16 mouse cellular contexts compared by ENCODE assay signal in the genomic region with DNA sequence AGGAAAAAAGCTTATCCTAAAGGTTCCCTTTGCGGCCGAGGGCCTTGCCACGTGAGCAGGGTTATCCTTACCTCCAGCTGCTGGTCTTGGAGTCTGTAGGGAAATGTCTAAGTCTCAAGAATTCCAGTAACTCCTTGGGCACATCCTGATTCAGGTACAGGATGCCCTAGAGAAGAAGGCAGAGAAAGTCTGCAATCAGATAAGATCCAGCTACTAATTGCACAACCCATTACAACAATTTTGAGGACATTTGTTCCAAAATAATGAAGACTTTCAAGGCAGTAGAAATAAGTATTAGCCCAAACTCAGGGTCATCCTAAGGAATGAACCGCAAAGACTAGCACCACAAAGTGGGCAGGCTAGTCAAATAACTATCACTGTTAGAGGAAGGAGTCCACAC. TPM values are rescaled to one million over a fixed set of nuclear protein-coding genes. Genes with fewer than 3 reads are reported as not detected.
DNase-seq lines count a peak whose midpoint lies in the region; ATAC-seq lines count a peak whose summit lies in the region.
"Had no signal": no experiment of that assay in that cellular context is flagged by ENCODE, and none has a peak within 500 bp of the region (broad histone marks: within the 10 kb centered on the region; RNA-seq: fewer than 3 reads in every experiment).

No protein-coding gene starts in this region.

- no peak overlapping the region for H3K9ac ChIP-seq in heart, embryonic 13.5 days
- H3K9ac ChIP-seq in neural tube, embryonic 13.5 days: no peak overlapping the region
- H3K9ac ChIP-seq in neural tube, embryonic 15.5 days (replicated peaks): no peak overlapping the region
- H3K9ac ChIP-seq in liver, embryonic 13.5 days: peak overlapping the region; percentile 92
- H3K9ac ChIP-seq: limb, embryonic 15.5 days had no signal

- peaks cover 39% of the 10 kb centered on the region for H3K27me3 ChIP-seq in heart, embryonic 13.5 days (replicated peaks)
- peaks cover 47% of the 10 kb centered on the region for H3K27me3 ChIP-seq in neural tube, embryonic 13.5 days
- H3K27me3 ChIP-seq in neural tube, embryonic 15.5 days (replicated peaks): peaks cover 34% of the 10 kb centered on the region
- H3K27me3 ChIP-seq in liver, embryonic 13.5 days: peaks cover 30% of the 10 kb centered on the region

- no peaks in the 10 kb centered on the region for H3K9me3 ChIP-seq in heart, embryonic 13.5 days
- no peaks in the 10 kb centered on the region for H3K9me3 ChIP-seq in neural tube, embryonic 13.5 days
- H3K9me3 ChIP-seq in neural tube, embryonic 15.5 days (replicated peaks): no peaks in the 10 kb centered on the region
- no peaks in the 10 kb centered on the region for H3K9me3 ChIP-seq in liver, embryonic 13.5 days (replicated peaks)
- H3K9me3 ChIP-seq: forebrain, embryonic 13.5 days; heart, embryonic 12.5 days; kidney, embryonic 15.5 days; limb, embryonic 15.5 days had no signal

- no peak overlapping the region for H3K4me2 ChIP-seq in heart, embryonic 13.5 days
- H3K4me2 ChIP-seq in neural tube, embryonic 13.5 days: no peak overlapping the region
- H3K4me2 ChIP-seq in neural tube, embryonic 15.5 days: no peak overlapping the region
- peak overlapping the region; percentile 82 for H3K4me2 ChIP-seq in liver, embryonic 13.5 days

- H3K4me1 ChIP-seq in heart, embryonic 13.5 days: peaks cover 16% of the 10 kb centered on the region
- H3K4me1 ChIP-seq in neural tube, embryonic 13.5 days (replicated peaks): peaks cover 18% of the 10 kb centered on the region
- H3K4me1 ChIP-seq in neural tube, embryonic 15.5 days: peaks cover 13% of the 10 kb centered on the region
- peaks cover 41% of the 10 kb centered on the region for H3K4me1 ChIP-seq in liver, embryonic 13.5 days (replicated peaks)

- DNase-seq in heart, adult 8-10 months (ENCODE audit: low spot score): no peak
- no peak for DNase-seq in liver, embryonic 13.5 days
- DNase-seq in layer of hippocampus, adult 9-10 months (ENCODE audit: low spot score): no peak
- no peak for DNase-seq in ovary, postnatal 36 days (ENCODE audit: low spot score)
- DNase-seq: cerebellum, adult 11 months; right cerebral cortex, adult 18-20 months; thymus, adult 2 months had no signal

- no peak for ATAC-seq in heart, embryonic 13.5 days (ENCODE audit: extremely low read depth, insufficient number of reproducible peaks, low FRiP score, low TSS enrichment)
- ATAC-seq in neural tube, embryonic 13.5 days (ENCODE audit: low read depth): no peak
- ATAC-seq in neural tube, embryonic 15.5 days (ENCODE audit: low FRiP score): no peak
- no peak for ATAC-seq in liver, embryonic 13.5 days (ENCODE audit: low read depth)
- ATAC-seq: CD4-positive, CD25-positive, alpha-beta regulatory T cell, adult 4 months had no signal

- H3K4me3 ChIP-seq in heart, embryonic 13.5 days: peak overlapping the region; percentile 56; the same call in 1 of the 2 replicates
- H3K4me3 ChIP-seq in neural tube, embryonic 13.5 days: 0 out of 2 replicates have a peak overlapping the region, but pooled peaks have one; percentile 47
- H3K4me3 ChIP-seq in neural tube, embryonic 15.5 days (replicated peaks): no peak overlapping the region
- peak overlapping the region; percentile 82 for H3K4me3 ChIP-seq in liver, embryonic 13.5 days (replicated peaks)

- no peak overlapping the region for H3K27ac ChIP-seq in heart, embryonic 13.5 days (replicated peaks)
- no peak overlapping the region for H3K27ac ChIP-seq in neural tube, embryonic 13.5 days (replicated peaks)
- no peak overlapping the region for H3K27ac ChIP-seq in neural tube, embryonic 15.5 days (replicated peaks)
- H3K27ac ChIP-seq in liver, embryonic 13.5 days: peak overlapping the region; percentile 85
- H3K27ac ChIP-seq: forebrain, embryonic 13.5 days; gastrocnemius, adult 2 months; kidney, embryonic 15.5 days; limb, embryonic 15.5 days had no signal

- WGBS in heart, embryonic 13.5 days: 49% methylated on average over 4 of the region's 4 CpGs
- WGBS in neural tube, embryonic 13.5 days: 66% methylated on average over 4 of the region's 4 CpGs
- WGBS in neural tube, embryonic 15.5 days: 66% methylated on average over 4 of the region's 4 CpGs
- WGBS in liver, embryonic 13.5 days (ENCODE audit: insufficient replicate concordance): 65% methylated on average over 4 of the region's 4 CpGs

- peaks cover 42% of the 10 kb centered on the region for H3K36me3 ChIP-seq in heart, embryonic 13.5 days
- H3K36me3 ChIP-seq in neural tube, embryonic 13.5 days: peaks cover 43% of the 10 kb centered on the region
- H3K36me3 ChIP-seq in neural tube, embryonic 15.5 days: peaks cover 38% of the 10 kb centered on the region
- peaks cover 49% of the 10 kb centered on the region for H3K36me3 ChIP-seq in liver, embryonic 13.5 days

RNA-seq across cellular contexts. Expression of gene Snx22, which starts 1.5 kb away (rescaled TPM):
- 2.3 and 3.0 TPM in 2 replicates for polyA plus RNA-seq in heart, embryonic 13.5 days (2015; fragmentation: Nextera tagmentation; extraction: Ambion mirVana)
- under 1 TPM; 0.26 to 0.88 (median 0.47) TPM for total RNA-seq in heart, adult 8-10 months (2022)
- 5.3 and 6.6 TPM in 2 replicates for polyA plus RNA-seq in neural tube, embryonic 13.5 days (2015; fragmentation: Nextera tagmentation; extraction: Ambion mirVana)
- 10.7 and 12.1 TPM in 2 replicates for polyA plus RNA-seq in neural tube, embryonic 15.5 days (2015; fragmentation: Nextera tagmentation; extraction: Ambion mirVana)
- 29.2 and 31.4 TPM in 2 replicates for polyA plus RNA-seq in liver, embryonic 13.5 days (2015; fragmentation: Nextera tagmentation; extraction: Ambion mirVana)

RNA-seq across cellular contexts. Expression of gene Ppib, which starts 8.0 kb away (rescaled TPM):
- polyA plus RNA-seq in heart, embryonic 13.5 days (2015; fragmentation: Nextera tagmentation; extraction: Ambion mirVana): 372 and 396 TPM in 2 replicates
- total RNA-seq in heart, adult 8-10 months (2022): 100 to 1,000 TPM in 3 of 4 experiments, 10 to 100 TPM in 1; 91.5 to 108 (median 105) TPM
- 420 and 438 TPM in 2 replicates for polyA plus RNA-seq in neural tube, embryonic 13.5 days (2015; fragmentation: Nextera tagmentation; extraction: Ambion mirVana)
- polyA plus RNA-seq in neural tube, embryonic 15.5 days (2015; fragmentation: Nextera tagmentation; extraction: Ambion mirVana): 371 and 378 TPM in 2 replicates
- polyA plus RNA-seq in liver, embryonic 13.5 days (2015; fragmentation: Nextera tagmentation; extraction: Ambion mirVana): 380 and 383 TPM in 2 replicates

RNA-seq across cellular contexts. Expression of gene Snx1, which starts 58.3 kb away (rescaled TPM):
- polyA plus RNA-seq in heart, embryonic 13.5 days (2015; fragmentation: Nextera tagmentation; extraction: Ambion mirVana): 59.6 and 65.8 TPM in 2 replicates
- 10 to 100 TPM; 21.3 to 25.8 (median 24.0) TPM for total RNA-seq in heart, adult 8-10 months (2022)
- polyA plus RNA-seq in neural tube, embryonic 13.5 days (2015; fragmentation: Nextera tagmentation; extraction: Ambion mirVana): 83.5 and 84.3 TPM in 2 replicates
- polyA plus RNA-seq in neural tube, embryonic 15.5 days (2015; fragmentation: Nextera tagmentation; extraction: Ambion mirVana): 70.4 and 80.0 TPM in 2 replicates
- 79.7 and 94.6 TPM in 2 replicates for polyA plus RNA-seq in liver, embryonic 13.5 days (2015; fragmentation: Nextera tagmentation; extraction: Ambion mirVana)

RNA-seq across cellular contexts. Expression of gene Ciao2a, which starts 58.4 kb away (rescaled TPM):
- 152 and 172 TPM in 2 replicates for polyA plus RNA-seq in heart, embryonic 13.5 days (2015; fragmentation: Nextera tagmentation; extraction: Ambion mirVana)
- total RNA-seq in heart, adult 8-10 months (2022): 10 to 100 TPM; 63.2 to 72.4 (median 71.0) TPM
- 99.2 and 110 TPM in 2 replicates for polyA plus RNA-seq in neural tube, embryonic 13.5 days (2015; fragmentation: Nextera tagmentation; extraction: Ambion mirVana)
- polyA plus RNA-seq in neural tube, embryonic 15.5 days (2015; fragmentation: Nextera tagmentation; extraction: Ambion mirVana): 73.7 and 100 TPM in 2 replicates
- 196 and 222 TPM in 2 replicates for polyA plus RNA-seq in liver, embryonic 13.5 days (2015; fragmentation: Nextera tagmentation; extraction: Ambion mirVana)
